Mouse (Mus musculus): ENCODE measurements around the gene Snf8. TPM values are rescaled to one million over a fixed set of nuclear protein-coding genes. Genes with fewer than 3 reads are reported as not detected.

Snf8 gene
- polyA plus RNA-seq (2014; fragmentation: Nextera tagmentation; extraction: Ambion mirVana) = 58.4 and 68.8 TPM in 2 replicates

DNA sequence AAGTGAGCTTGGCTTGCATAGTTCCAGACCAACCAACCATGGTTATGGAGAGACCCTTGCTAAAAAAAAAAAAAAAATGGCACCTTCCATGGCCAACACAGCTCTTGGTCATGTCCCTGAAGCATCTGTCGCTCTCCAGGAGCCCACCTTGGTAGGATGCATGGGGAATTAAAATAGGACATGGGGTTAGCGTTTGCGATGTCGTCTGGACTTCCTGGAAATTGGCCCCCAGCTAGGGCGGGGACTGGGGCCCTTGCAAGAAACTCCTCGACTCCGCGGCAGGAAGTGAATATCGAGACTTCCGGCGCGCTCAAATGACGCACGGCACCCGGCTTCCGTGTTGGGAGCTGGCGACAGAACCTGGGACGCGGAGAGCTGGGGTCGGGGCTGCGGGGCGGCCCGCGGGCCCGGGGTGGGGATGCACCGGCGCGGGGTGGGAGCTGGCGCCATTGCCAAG lies at the start of gene Snf8:
Gene Snf8, plus strand, starts transcription at position 290 of the 457 bp plus-strand sequence.
- peak within 1 kb of the TSS; percentile 79 for H3K4me3 ChIP-seq (ENCODE audit: low read depth, low read length)
- peak; percentile 96 for DNase-seq (ENCODE audit: low spot score)
- peaks cover 16% of the 10 kb centered on the region for H3K4me1 ChIP-seq (ENCODE audit: control insufficient read depth, insufficient read depth, low read length)
- peak; percentile 91 for ATAC-seq
- no peaks in the 10 kb centered on the region for H3K9me3 ChIP-seq (replicated peaks; ENCODE audit: control insufficient read depth, low read length)
- no peaks in the 10 kb centered on the region for H3K27me3 ChIP-seq (replicated peaks; ENCODE audit: control insufficient read depth, insufficient read depth, low read length)
- H3K36me3 ChIP-seq (ENCODE audit: control insufficient read depth, insufficient read depth, low read length) = peaks cover 11% of the 10 kb centered on the region; the same call in 1 of the 2 replicates
- peak within 1 kb of the TSS; percentile 9; the same call in 1 of the 2 replicates for H3K27ac ChIP-seq (ENCODE audit: low read depth, low read length)
- under 1% methylated on average over 29 of the region's 29 CpGs for WGBS
- peak within 1 kb of the TSS; percentile 94 for H3K4me2 ChIP-seq (ENCODE audit: low read length)
- H3K9ac ChIP-seq (ENCODE audit: low read length) = peak within 1 kb of the TSS; percentile 81

DNA sequence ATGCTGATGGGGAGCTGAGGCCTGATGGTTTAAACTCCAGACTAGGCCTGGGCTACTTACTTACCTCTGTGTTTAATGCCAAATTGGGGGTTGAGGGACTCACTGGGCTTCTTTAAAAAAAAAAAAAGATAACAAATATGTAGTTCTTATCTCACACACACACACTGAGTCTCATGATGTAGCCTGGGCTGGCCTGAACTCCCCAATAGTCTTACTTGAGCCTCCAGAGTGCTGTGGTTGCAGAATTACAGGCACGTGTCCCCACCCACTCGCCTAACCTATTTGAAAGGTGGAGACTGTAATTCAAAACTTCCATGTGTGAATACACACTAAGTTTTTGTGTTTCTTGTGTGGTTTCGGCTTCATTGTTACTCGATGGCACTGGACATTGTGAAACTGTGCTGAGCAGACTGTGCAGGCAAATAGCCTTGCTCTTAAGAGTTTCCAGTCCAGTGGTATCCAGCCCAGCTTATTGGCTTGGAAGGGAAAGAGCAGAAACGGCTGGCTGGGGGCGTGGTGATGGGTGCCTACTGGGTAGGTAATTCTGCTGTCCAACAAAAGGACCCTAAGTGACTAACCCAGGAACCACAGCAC lies 46.7 kb upstream of the Snf8 start:
- no peaks in the 10 kb centered on the region for H3K27me3 ChIP-seq (replicated peaks; ENCODE audit: control insufficient read depth, insufficient read depth, low read length)
- peaks cover 35% of the 10 kb centered on the region for H3K4me1 ChIP-seq (ENCODE audit: control insufficient read depth, insufficient read depth, low read length)
- H3K4me2 ChIP-seq (ENCODE audit: low read length) = peak overlapping the region; percentile 20; the same call in 1 of the 2 replicates
- no peak overlapping the region for H3K9ac ChIP-seq (ENCODE audit: low read length)
- no peaks in the 10 kb centered on the region for H3K9me3 ChIP-seq (replicated peaks; ENCODE audit: control insufficient read depth, low read length)
- H3K4me3 ChIP-seq (ENCODE audit: low read depth, low read length) = no peak overlapping the region
- no peaks in the 10 kb centered on the region for H3K36me3 ChIP-seq (ENCODE audit: control insufficient read depth, insufficient read depth, low read length)
- 0 out of 2 replicates have a peak, but pooled peaks have one; percentile 4 for ATAC-seq
- no peak for DNase-seq (ENCODE audit: low spot score)
- 51% methylated on average over 6 of the region's 6 CpGs for WGBS
- H3K27ac ChIP-seq (ENCODE audit: low read depth, low read length) = peak overlapping the region; percentile 66

DNA sequence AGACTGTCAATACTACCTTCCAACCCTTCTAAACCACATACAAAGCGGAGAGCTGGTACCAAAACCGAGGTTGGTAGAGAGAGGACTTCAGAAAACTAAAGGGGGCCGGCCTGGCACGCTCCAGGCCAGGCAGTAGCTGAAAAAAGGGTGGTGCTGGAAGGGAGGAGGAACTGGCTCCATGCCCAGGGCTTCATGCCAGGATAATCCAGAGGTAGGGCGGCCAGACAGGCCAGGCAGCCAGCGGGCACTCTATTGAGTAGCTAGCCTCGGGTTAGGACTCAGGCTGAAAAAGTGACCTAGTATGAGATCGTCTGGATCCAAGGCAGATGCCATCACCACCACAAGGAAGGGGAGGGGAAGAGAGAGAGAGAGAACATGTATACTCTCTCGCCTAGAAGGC lies 46.2 kb upstream of the Snf8 start:
- peaks cover 35% of the 10 kb centered on the region for H3K4me1 ChIP-seq (ENCODE audit: control insufficient read depth, insufficient read depth, low read length)
- no peak overlapping the region for H3K9ac ChIP-seq (ENCODE audit: low read length)
- no peaks in the 10 kb centered on the region for H3K36me3 ChIP-seq (ENCODE audit: control insufficient read depth, insufficient read depth, low read length)
- H3K27me3 ChIP-seq (replicated peaks; ENCODE audit: control insufficient read depth, insufficient read depth, low read length) = no peaks in the 10 kb centered on the region
- peak overlapping the region; percentile 66 for H3K27ac ChIP-seq (ENCODE audit: low read depth, low read length)
- DNase-seq (ENCODE audit: low spot score) (peak; percentile 81), ATAC-seq (peak; percentile 49)
- H3K9me3 ChIP-seq (replicated peaks; ENCODE audit: control insufficient read depth, low read length) = no peaks in the 10 kb centered on the region
- H3K4me2 ChIP-seq (ENCODE audit: low read length) = peak overlapping the region; percentile 20; the same call in 1 of the 2 replicates
- H3K4me3 ChIP-seq (ENCODE audit: low read depth, low read length) = no peak overlapping the region
- 7% methylated on average over 9 of the region's 9 CpGs for WGBS

DNA sequence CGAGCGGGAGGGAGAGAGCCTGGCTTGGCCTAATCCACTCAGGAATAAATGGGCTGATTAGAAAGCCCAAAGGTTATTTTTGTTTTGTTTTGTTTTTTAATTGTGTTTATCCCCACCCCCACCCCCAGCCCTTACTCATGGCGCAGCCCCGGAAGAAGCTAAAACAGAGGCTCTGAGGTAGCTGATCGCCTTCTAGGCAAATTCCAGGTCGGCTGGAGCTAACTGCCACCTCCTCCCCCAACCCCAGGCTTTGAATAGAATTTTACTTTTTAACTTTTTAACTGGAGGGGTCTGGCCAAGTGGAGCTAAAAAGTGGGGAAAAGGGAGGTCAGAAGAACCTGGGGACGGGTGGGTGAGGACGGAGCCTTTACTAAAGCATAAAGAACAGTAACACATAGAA lies 44.8 kb upstream of the Snf8 start:
- DNase-seq (ENCODE audit: low spot score) (no peak), ATAC-seq (no peak)
- WGBS = 26% methylated on average over 8 of the region's 8 CpGs
- Histone ChIP-seq H3K36me3 (ENCODE audit: control insufficient read depth, insufficient read depth, low read length) (no peaks in the 10 kb centered on the region), H3K9me3 (replicated peaks; ENCODE audit: control insufficient read depth, low read length) (0 out of 2 replicates have a peak, but pooled peaks cover 3% of the 10 kb centered on the region), H3K27me3 (replicated peaks; ENCODE audit: control insufficient read depth, insufficient read depth, low read length) (no peaks in the 10 kb centered on the region), H3K4me3 (ENCODE audit: low read depth, low read length) (no peak overlapping the region), H3K27ac (ENCODE audit: low read depth, low read length) (no peak overlapping the region), H3K9ac (ENCODE audit: low read length) (no peak overlapping the region), H3K4me2 (ENCODE audit: low read length) (peak overlapping the region; percentile 90), H3K4me1 (ENCODE audit: control insufficient read depth, insufficient read depth, low read length) (peaks cover 35% of the 10 kb centered on the region)

DNA sequence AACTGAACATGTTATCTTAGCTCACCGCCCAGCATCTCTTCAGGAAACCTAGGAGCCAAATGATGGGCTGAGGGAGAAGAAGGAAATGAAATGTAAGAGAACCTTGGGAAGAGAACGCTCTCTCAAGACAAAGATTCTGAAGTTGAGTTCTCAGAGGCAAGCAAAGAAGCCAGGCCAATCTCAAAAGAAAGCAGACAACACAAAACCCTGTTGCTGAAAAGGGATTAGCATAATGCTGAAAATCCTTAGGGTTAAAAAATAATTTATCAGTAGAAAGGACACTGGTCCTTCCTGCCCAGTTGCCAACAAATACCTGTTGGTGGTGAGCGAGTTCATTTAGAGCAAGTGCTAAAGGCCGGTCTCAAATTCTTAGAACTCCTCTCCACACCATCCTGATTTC lies 44.3 kb upstream of the Snf8 start:
- no peak for DNase-seq (ENCODE audit: low spot score)

DNA sequence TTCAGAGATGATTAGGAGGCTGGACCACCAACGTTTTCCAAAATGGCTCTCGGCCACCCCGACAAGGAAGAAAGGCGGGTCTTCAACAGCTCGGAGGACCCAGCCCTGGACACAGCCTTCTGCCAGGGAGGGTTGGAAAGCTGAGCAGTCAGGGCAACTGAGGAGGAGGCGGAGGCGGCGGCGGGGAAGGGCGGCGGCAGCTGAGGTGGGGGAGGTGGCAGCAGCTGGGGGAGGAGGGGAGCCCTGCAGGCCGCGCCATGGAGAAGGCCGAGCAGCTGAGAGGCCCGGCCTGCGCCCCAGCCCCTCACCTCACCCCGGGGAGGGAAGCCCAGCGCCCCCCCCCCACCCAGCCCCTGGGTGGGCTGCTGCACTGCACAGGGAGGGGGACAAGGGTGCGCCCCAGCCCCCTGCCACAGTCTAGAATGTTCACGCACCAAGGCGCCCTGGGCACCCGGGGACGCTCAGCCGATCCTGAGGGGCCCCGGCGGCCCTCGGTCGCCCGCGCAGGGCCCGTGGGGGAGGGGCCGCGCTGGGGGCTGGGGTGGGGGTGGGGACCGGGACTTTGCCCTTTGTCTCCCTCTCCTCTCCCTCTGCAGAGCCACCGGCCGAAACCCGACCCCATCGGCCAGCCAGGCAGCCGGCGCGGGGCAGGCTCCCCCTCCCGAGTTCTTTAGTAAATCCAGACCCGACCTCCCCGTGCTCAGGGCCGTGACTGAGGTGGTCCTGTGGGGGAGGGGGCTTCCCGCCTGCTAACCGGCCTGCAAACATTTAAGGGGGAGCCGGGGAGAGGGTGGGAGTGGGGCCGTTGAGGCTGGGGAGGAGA lies 43.6 kb upstream of the Snf8 start:
- Histone ChIP-seq H3K27me3 (replicated peaks; ENCODE audit: control insufficient read depth, insufficient read depth, low read length) (no peaks in the 10 kb centered on the region), H3K9me3 (replicated peaks; ENCODE audit: control insufficient read depth, low read length) (0 out of 2 replicates have a peak, but pooled peaks cover 4% of the 10 kb centered on the region), H3K4me1 (ENCODE audit: control insufficient read depth, insufficient read depth, low read length) (peaks cover 35% of the 10 kb centered on the region), H3K4me2 (ENCODE audit: low read length) (peak overlapping the region; percentile 90), H3K36me3 (ENCODE audit: control insufficient read depth, insufficient read depth, low read length) (0 out of 2 replicates have a peak, but pooled peaks cover 2% of the 10 kb centered on the region), H3K4me3 (ENCODE audit: low read depth, low read length) (peak overlapping the region; percentile 46), H3K27ac (ENCODE audit: low read depth, low read length) (peak overlapping the region; percentile 87), H3K9ac (ENCODE audit: low read length) (peak overlapping the region; percentile 85)
- WGBS = 1% methylated on average over 36 of the region's 49 CpGs
- ATAC-seq (peak; percentile 72), DNase-seq (ENCODE audit: low spot score) (peak; percentile 62)

More for the DNA sequence above, 44.3 kb upstream of the Snf8 start:
- peak overlapping the region; percentile 46 for H3K4me3 ChIP-seq (ENCODE audit: low read depth, low read length)
- peak overlapping the region; percentile 87 for H3K27ac ChIP-seq (ENCODE audit: low read depth, low read length)
- peaks cover 35% of the 10 kb centered on the region for H3K4me1 ChIP-seq (ENCODE audit: control insufficient read depth, insufficient read depth, low read length)
- H3K9me3 ChIP-seq (replicated peaks; ENCODE audit: control insufficient read depth, low read length) = 0 out of 2 replicates have a peak, but pooled peaks cover 4% of the 10 kb centered on the region
- peak; percentile 18; the same call in 1 of the 2 replicates for ATAC-seq
- 16% methylated on average over 4 of the region's 4 CpGs for WGBS
- H3K4me2 ChIP-seq (ENCODE audit: low read length) = peak overlapping the region; percentile 90
- H3K36me3 ChIP-seq (ENCODE audit: control insufficient read depth, insufficient read depth, low read length) = no peaks in the 10 kb centered on the region
- H3K27me3 ChIP-seq (replicated peaks; ENCODE audit: control insufficient read depth, insufficient read depth, low read length) = no peaks in the 10 kb centered on the region
- peak overlapping the region; percentile 85; the same call in 1 of the 2 replicates for H3K9ac ChIP-seq (ENCODE audit: low read length)

DNA sequence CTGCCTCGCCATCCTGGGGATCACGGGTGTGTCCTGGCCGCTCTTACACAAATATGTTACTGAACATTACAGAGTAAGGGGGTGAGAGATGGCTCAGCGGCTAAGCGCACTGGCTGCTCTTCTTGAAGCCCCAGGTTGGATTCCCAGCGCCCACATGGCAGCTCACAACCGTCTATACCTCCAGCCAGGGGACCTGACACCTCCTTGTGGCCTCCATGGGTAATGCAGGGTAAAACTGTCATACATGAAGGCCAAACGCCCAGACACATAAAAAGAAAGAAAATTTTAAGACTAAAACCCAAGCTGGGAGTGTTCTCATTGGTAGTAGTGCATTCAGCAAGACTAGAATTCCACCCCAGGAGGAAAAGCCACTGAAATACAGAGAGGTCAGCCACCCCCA lies 40.5 kb upstream of the Snf8 start:
- Histone ChIP-seq H3K36me3 (ENCODE audit: control insufficient read depth, insufficient read depth, low read length) (peaks cover 4% of the 10 kb centered on the region; the same call in 1 of the 2 replicates), H3K4me2 (ENCODE audit: low read length) (no peak overlapping the region), H3K4me3 (ENCODE audit: low read depth, low read length) (no peak overlapping the region), H3K9me3 (replicated peaks; ENCODE audit: control insufficient read depth, low read length) (0 out of 2 replicates have a peak, but pooled peaks cover 4% of the 10 kb centered on the region), H3K27me3 (replicated peaks; ENCODE audit: control insufficient read depth, insufficient read depth, low read length) (no peaks in the 10 kb centered on the region), H3K4me1 (ENCODE audit: control insufficient read depth, insufficient read depth, low read length) (peaks cover 23% of the 10 kb centered on the region), H3K9ac (ENCODE audit: low read length) (no peak overlapping the region), H3K27ac (ENCODE audit: low read depth, low read length) (no peak overlapping the region)
- ATAC-seq (no peak), DNase-seq (ENCODE audit: low spot score) (no peak)
- 95% methylated on average over 8 of the region's 8 CpGs for WGBS

DNA sequence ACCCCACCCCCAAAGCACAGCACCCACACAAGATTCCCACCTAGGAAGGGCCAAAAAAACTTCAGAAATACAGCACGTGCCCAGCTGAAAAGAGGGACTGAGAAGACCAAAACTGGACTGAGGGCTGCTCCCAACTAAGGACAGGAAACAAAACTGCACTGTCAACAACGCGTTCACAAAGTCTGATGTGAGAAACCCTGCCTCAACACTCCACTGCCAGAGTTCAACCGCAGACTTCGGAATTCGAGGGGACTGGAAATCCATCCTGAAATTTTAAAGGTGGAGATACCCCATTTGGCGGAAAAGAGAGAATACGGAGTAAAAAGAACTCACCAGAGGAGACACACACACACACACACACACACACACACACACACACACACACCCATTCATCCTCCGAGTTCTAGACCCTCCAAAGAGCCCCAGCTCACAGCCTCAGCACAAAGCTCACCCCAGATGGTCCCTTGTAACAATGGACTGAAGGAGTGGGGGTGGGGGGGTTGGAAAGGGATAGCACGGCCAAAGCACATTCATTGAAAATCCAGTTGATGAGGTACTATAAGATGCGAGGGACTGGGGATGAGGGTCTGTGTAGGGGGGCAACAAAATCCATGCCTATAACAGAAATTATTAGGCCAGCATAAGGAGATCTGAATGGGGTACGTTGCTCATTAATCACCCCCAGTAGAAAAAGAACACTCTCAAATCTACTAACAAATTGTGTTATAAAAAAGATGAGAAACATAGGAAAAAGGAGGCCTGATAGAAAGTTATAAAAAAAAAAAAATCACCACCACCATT lies 31.4 kb upstream of the Snf8 start:
- Histone ChIP-seq H3K36me3 (ENCODE audit: control insufficient read depth, insufficient read depth, low read length) (no peaks in the 10 kb centered on the region), H3K27me3 (replicated peaks; ENCODE audit: control insufficient read depth, insufficient read depth, low read length) (no peaks in the 10 kb centered on the region), H3K4me2 (ENCODE audit: low read length) (peak overlapping the region; percentile 67), H3K9ac (ENCODE audit: low read length) (peak overlapping the region; percentile 93), H3K4me3 (ENCODE audit: low read depth, low read length) (peak overlapping the region; percentile 85), H3K9me3 (replicated peaks; ENCODE audit: control insufficient read depth, low read length) (no peaks in the 10 kb centered on the region), H3K27ac (ENCODE audit: low read depth, low read length) (peak overlapping the region; percentile 96), H3K4me1 (ENCODE audit: control insufficient read depth, insufficient read depth, low read length) (peaks cover 18% of the 10 kb centered on the region)
- under 1% methylated on average over 12 of the region's 12 CpGs for WGBS
- DNase-seq (ENCODE audit: low spot score) = peak; percentile 51
- ATAC-seq = no peak

Measured in forebrain, embryonic 14.5 days (tissue).